Mouse (Mus musculus) limb, embryonic 12.5 days (tissue): ENCODE measurements at regions not wholly inside any gene's neighbourhood (a gene's known extent, or its start where the extent isn't known, plus 50 kb on each side); places are given as distances from the start of the nearest gene placed in this dataset.

ENCODE experiments used
- ATAC-seq: fragments of 200-750 bp; cut with Nextera tagmentation; 2 replicates; pipeline ENCODE4 v1.8.0; 2017; ENCODE audit warnings: low read depth, moderate TSS enrichment; ENCODE audit not compliant: insufficient number of reproducible peaks, insufficient read depth, low FRiP score, low TSS enrichment
- H3K27ac ChIP-seq: fragments of 300-500 bp; sonication (generic); 2 replicates; pipeline ENCODE4 v1.5.1; 2016; ENCODE audit warnings: mild to moderate bottlenecking, moderate library complexity
- H3K27me3 ChIP-seq: fragments of 300-500 bp; sonication (generic); 2 replicates; pipeline ENCODE4 v1.6.1; 2016; ENCODE audit warnings: mild to moderate bottlenecking, moderate library complexity
- H3K36me3 ChIP-seq: fragments of 300-500 bp; sonication (generic); 2 replicates; pipeline ENCODE4 v1.6.1; 2016; ENCODE audit warnings: mild to moderate bottlenecking, moderate library complexity
- H3K4me1 ChIP-seq: fragments of 300-500 bp; sonication (generic); replicated peaks from 2 replicates; pipeline ENCODE4 v1.6.1; 2016
- H3K4me2 ChIP-seq: fragments of 300-500 bp; sonication (generic); 2 replicates; pipeline ENCODE4 v1.6.1; 2016; ENCODE audit warnings: mild to moderate bottlenecking, moderate library complexity
- H3K4me3 ChIP-seq: fragments of 300-500 bp; sonication (generic); replicated peaks from 2 replicates; pipeline ENCODE4 v1.5.1; 2016; ENCODE audit warnings: mild to moderate bottlenecking
- H3K9ac ChIP-seq: fragments of 300-500 bp; sonication (generic); replicated peaks from 2 replicates; pipeline ENCODE4 v1.6.1; 2016; ENCODE audit warnings: mild to moderate bottlenecking, moderate library complexity
- H3K9me3 ChIP-seq: fragments of 300-500 bp; sonication (generic); 2 replicates; pipeline ENCODE4 v1.6.1; 2016; ENCODE audit warnings: mild to moderate bottlenecking, moderate library complexity
- WGBS: fragments of 180-500 bp; shearing (Covaris S2); methylation state at CpG from one replicate; pipeline ENCODE4 v1.1.7; 2016; 5-methylcytosine and 5-hydroxymethylcytosine counted together

GRCm38 (mm10) chr13:83112323-83112722, 391.5 kb upstream of the Mef2c start:
- no peaks in the 10 kb centered on the region for H3K9me3 ChIP-seq
- no peaks in the 10 kb centered on the region for H3K36me3 ChIP-seq
- no peak for ATAC-seq
- H3K27ac ChIP-seq, result no peak overlapping the region
- 75% methylated on average over 1 of the region's 1 CpGs for WGBS
- no peak overlapping the region for H3K9ac ChIP-seq
- no peaks in the 10 kb centered on the region for H3K4me1 ChIP-seq
- H3K27me3 ChIP-seq, result no peaks in the 10 kb centered on the region
- H3K4me3 ChIP-seq, result no peak overlapping the region
- H3K4me2 ChIP-seq, result no peak overlapping the region

GRCm38 (mm10) chr13:83112741-83113140, 391.1 kb upstream of the Mef2c start:
- Histone ChIP-seq H3K27ac (no peak overlapping the region), H3K4me3 (no peak overlapping the region)
- WGBS, result 76% methylated on average over 5 of the region's 5 CpGs

GRCm38 (mm10) chr13:83113808-83114207, 390.0 kb upstream of the Mef2c start:
- no peaks in the 10 kb centered on the region for H3K27me3 ChIP-seq

More at GRCm38 (mm10) chr13:83112741-83113140, 391.1 kb upstream of the Mef2c start:
- Histone ChIP-seq H3K4me2 (no peak overlapping the region), H3K9me3 (no peaks in the 10 kb centered on the region), H3K36me3 (no peaks in the 10 kb centered on the region), H3K4me1 (no peaks in the 10 kb centered on the region), H3K9ac (no peak overlapping the region), H3K27me3 (no peaks in the 10 kb centered on the region)
- no peak for ATAC-seq

DNA sequence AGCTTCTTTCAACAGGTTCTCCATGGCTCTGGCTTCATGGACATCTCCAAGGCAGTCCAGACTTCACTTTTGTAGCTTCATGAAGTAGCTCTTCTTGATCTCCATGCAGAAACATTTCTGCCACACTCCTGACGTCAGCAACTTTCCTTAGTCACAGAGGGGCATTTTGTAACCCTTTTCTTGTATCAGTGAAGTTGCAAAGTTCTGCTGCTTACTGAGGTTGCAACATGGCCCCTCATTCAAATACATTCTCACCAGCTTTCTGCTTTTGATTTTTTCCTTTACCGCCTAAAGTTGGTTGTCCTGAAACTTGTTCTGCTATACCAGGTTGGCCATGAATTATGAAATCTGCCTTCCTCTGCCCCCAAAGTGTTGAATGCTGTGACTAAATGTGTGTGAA, 389.4 kb upstream of the Mef2c start:
- WGBS, result 75% methylated on average over 2 of the region's 2 CpGs
- H3K9ac ChIP-seq, result no peak overlapping the region
- no peak for ATAC-seq

More at GRCm38 (mm10) chr13:83113808-83114207, 390.0 kb upstream of the Mef2c start:
- Histone ChIP-seq H3K4me3 (no peak overlapping the region), H3K9ac (no peak overlapping the region), H3K9me3 (no peaks in the 10 kb centered on the region), H3K4me1 (no peaks in the 10 kb centered on the region), H3K36me3 (no peaks in the 10 kb centered on the region), H3K4me2 (no peak overlapping the region), H3K27ac (no peak overlapping the region)
- ATAC-seq, result no peak

GRCm38 (mm10) chr13:83115691-83116090, 388.1 kb upstream of the Mef2c start:
- Histone ChIP-seq H3K9me3 (no peaks in the 10 kb centered on the region), H3K4me3 (no peak overlapping the region), H3K4me1 (peaks cover 4% of the 10 kb centered on the region; the same call in 1 of the 2 replicates), H3K27me3 (no peaks in the 10 kb centered on the region), H3K36me3 (no peaks in the 10 kb centered on the region), H3K27ac (no peak overlapping the region), H3K4me2 (no peak overlapping the region), H3K9ac (no peak overlapping the region)
- WGBS, result 87% methylated on average over 2 of the region's 2 CpGs
- ATAC-seq, result no peak

More for the DNA sequence above, 389.4 kb upstream of the Mef2c start:
- Histone ChIP-seq H3K27me3 (no peaks in the 10 kb centered on the region), H3K27ac (no peak overlapping the region), H3K4me1 (no peaks in the 10 kb centered on the region), H3K4me2 (no peak overlapping the region), H3K9me3 (no peaks in the 10 kb centered on the region), H3K4me3 (no peak overlapping the region), H3K36me3 (no peaks in the 10 kb centered on the region)

DNA sequence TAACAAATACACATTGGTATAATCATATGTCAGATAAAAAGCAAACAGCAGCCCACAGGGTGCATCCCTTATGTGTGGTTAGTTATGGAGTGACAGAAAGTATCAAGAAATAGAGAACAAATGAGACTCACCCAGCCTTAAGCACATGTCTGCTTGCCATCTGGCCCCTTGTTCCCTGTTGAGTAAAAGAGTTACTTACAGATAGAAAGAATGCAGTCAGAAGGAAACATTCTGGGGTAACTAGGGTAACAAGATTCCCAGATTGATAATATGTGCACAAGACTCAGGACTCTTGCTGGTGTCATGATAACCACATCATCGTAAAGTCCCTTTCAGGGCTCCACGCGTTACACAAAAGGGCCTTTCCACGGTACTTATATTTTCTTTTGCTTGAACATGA, 383.5 kb upstream of the Mef2c start:
- no peak for ATAC-seq
- Histone ChIP-seq H3K36me3 (no peaks in the 10 kb centered on the region), H3K27me3 (no peaks in the 10 kb centered on the region), H3K4me3 (no peak overlapping the region), H3K4me2 (no peak overlapping the region), H3K9me3 (no peaks in the 10 kb centered on the region), H3K9ac (no peak overlapping the region), H3K27ac (no peak overlapping the region), H3K4me1 (peaks cover 4% of the 10 kb centered on the region; the same call in 1 of the 2 replicates)
- 83% methylated on average over 4 of the region's 4 CpGs for WGBS

DNA sequence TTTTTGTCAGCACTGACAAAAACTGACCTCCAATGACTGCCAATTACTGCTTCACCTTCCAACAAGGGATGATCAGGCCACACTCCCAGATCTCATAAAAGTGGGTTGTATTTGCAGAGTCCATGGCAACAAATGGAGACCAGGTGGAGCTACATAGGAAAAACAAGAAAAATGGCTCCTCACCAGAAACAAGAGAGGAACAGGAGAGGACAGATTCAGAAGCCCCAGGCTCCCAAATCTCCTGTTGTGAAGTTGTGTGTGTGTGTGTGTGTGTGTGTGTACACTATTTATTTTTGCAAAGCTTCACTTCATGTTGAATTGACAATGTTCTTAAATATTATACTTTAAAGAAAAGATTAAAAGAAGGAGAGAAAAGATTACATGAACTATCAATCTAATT, 380.2 kb upstream of the Mef2c start:
- peaks cover 4% of the 10 kb centered on the region; the same call in 1 of the 2 replicates for H3K4me1 ChIP-seq
- H3K36me3 ChIP-seq, result no peaks in the 10 kb centered on the region
- no peak overlapping the region for H3K4me2 ChIP-seq
- no peaks in the 10 kb centered on the region for H3K9me3 ChIP-seq
- no peak overlapping the region for H3K9ac ChIP-seq
- ATAC-seq, result no peak
- no peaks in the 10 kb centered on the region for H3K27me3 ChIP-seq
- no peak overlapping the region for H3K27ac ChIP-seq
- no peak overlapping the region for H3K4me3 ChIP-seq

DNA sequence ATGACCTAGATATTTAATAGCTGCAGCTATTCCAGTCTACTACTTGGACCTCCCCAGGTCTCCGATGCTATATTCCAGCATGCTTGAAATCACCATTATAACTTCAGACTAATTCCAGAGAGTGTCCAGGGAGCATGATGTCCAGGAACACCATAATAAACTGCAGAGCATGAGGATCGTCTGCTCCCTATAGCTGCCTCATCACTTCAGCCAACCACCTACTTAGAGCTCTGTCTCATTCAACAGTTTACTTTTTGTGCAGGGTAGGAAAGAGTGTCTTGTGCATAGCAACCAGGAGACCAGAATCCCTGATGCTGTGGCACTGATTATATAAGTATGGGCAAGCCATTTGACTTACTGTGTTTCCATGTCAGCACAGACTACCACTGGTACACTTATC, 379.2 kb upstream of the Mef2c start:
- no peak for ATAC-seq
- H3K9me3 ChIP-seq, result no peaks in the 10 kb centered on the region
- H3K4me2 ChIP-seq, result no peak overlapping the region
- H3K27me3 ChIP-seq, result no peaks in the 10 kb centered on the region
- peaks cover 4% of the 10 kb centered on the region; the same call in 1 of the 2 replicates for H3K4me1 ChIP-seq
- H3K4me3 ChIP-seq, result no peak overlapping the region
- no peak overlapping the region for H3K9ac ChIP-seq
- H3K27ac ChIP-seq, result no peak overlapping the region
- no peaks in the 10 kb centered on the region for H3K36me3 ChIP-seq
- WGBS, result 75% methylated on average over 2 of the region's 2 CpGs

GRCm38 (mm10) chr13:83126438-83126837, 377.4 kb upstream of the Mef2c start:
- H3K4me3 ChIP-seq, result no peak overlapping the region
- 0 out of 2 replicates have a peak, but pooled peaks cover 4% of the 10 kb centered on the region for H3K27me3 ChIP-seq
- no peak overlapping the region for H3K9ac ChIP-seq
- no peak overlapping the region for H3K4me2 ChIP-seq
- H3K27ac ChIP-seq, result no peak overlapping the region
- H3K9me3 ChIP-seq, result no peaks in the 10 kb centered on the region
- H3K4me1 ChIP-seq, result peaks cover 3% of the 10 kb centered on the region; the same call in 1 of the 2 replicates
- ATAC-seq, result no peak
- H3K36me3 ChIP-seq, result no peaks in the 10 kb centered on the region
- WGBS, result 83% methylated on average over 2 of the region's 2 CpGs

DNA sequence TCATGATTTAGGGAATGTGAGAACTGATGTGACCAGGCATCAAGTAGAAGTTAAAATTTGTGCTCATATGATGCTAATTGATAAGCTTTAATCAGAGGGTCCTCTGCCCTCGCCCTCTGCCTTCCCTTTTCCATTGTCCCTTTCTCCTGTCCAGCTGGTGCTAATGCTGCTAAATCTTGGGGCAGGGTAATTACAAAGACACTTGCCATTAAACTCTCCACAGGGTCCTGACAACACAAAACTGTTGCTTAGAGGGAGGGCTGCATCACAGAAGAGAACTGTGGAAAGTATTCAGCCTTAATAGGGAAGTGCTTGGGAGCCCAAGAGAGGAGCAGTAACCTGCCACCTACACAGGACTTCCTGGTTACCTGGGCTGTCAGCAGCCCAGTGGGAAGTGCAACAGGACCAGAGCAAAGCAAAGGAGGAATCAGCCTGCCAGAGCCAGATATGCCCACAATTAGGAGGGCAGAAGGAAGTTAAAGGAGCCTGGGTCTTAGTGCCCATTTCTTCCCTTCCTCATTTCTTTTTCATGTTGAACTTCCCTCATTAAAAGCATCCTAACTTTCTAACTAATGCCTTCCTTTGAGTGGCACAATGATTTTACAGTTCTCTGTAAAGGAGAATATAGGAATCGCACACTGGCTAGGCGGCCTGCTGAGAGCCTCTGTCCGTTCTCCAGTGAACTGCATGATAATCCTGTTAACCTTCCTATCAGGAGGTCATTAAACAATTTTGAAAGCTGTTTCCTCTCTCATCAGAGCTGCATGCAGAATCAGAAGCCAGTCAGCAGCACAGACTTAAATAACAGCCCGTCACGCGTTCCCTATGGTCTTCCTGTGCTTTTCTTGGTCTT, 372.5 kb upstream of the Mef2c start:
- Histone ChIP-seq H3K4me1 (peaks cover 3% of the 10 kb centered on the region; the same call in 1 of the 2 replicates), H3K9me3 (no peaks in the 10 kb centered on the region), H3K9ac (no peak overlapping the region), H3K36me3 (no peaks in the 10 kb centered on the region), H3K27ac (no peak overlapping the region), H3K4me3 (no peak overlapping the region), H3K27me3 (0 out of 2 replicates have a peak, but pooled peaks cover 4% of the 10 kb centered on the region), H3K4me2 (no peak overlapping the region)
- 54% methylated on average over 7 of the region's 7 CpGs for WGBS
- no peak for ATAC-seq

DNA sequence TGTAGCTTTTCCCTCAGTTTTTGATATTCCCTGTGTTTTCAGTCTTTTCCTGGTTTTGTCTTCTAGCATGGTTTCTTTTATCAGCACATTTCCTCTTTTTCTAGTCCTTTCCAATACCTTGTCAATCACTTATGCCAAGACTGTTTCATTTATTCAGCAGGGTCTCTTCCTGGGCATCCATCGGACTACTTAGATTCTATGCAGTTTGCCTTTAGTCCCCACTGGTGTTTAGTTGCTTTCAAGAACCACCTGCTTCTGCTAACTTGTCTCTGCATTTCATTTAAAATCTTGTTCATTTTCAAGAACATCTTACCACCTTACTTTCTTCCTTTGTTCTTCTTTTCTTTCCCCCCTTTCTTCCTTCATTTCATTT, 371.9 kb upstream of the Mef2c start:
- H3K4me1 ChIP-seq, result peaks cover 3% of the 10 kb centered on the region; the same call in 1 of the 2 replicates
- no peak overlapping the region for H3K4me3 ChIP-seq
- no peak for ATAC-seq
- H3K27ac ChIP-seq, result no peak overlapping the region
- WGBS, result 83% methylated on average over 1 of the region's 1 CpGs
- no peak overlapping the region for H3K9ac ChIP-seq
- no peaks in the 10 kb centered on the region for H3K36me3 ChIP-seq
- no peak overlapping the region for H3K4me2 ChIP-seq
- no peaks in the 10 kb centered on the region for H3K9me3 ChIP-seq
- H3K27me3 ChIP-seq, result 0 out of 2 replicates have a peak, but pooled peaks cover 4% of the 10 kb centered on the region
